Mouse (Mus musculus): ENCODE measurements around the gene Gm11549. TPM values are rescaled to one million over a fixed set of nuclear protein-coding genes. Genes with fewer than 3 reads are reported as not detected.

Gm11549 gene
- total RNA-seq (2021): under 1 TPM in 1 of 2 experiments, not detected in 1; 0.61 TPM
- long read RNA-seq, experiment 1: 0 reads
- long read RNA-seq, experiment 2, partial matches to known transcripts: 1 of 1 reads
- long read RNA-seq, experiment 2, other reads (novel, unspliced or antisense): 0 of 1 reads

GRCm38 (mm10) chr3:36521073-36522060 is at the start of gene Gm11549:
Gm11549 (minus strand) TSS chr3:36521813.
- DNase-seq (ENCODE audit: low spot score in 2 of 2): peak in 1 of 2 experiments; percentile 33

GRCm38 (mm10) chr3:36569836-36570235 is 48.2 kb upstream of the Gm11549 start:
- no peak for DNase-seq (ENCODE audit: low spot score in 2 of 2)

GRCm38 (mm10) chr3:36563666-36564065 is 42.1 kb upstream of the Gm11549 start:
- no peak for DNase-seq (ENCODE audit: low spot score in 2 of 2)

- no peak for DNase-seq (ENCODE audit: low spot score in 2 of 2)
Observed at GRCm38 (mm10) chr3:36559606-36560005, 38.0 kb upstream of the Gm11549 start.

DNA sequence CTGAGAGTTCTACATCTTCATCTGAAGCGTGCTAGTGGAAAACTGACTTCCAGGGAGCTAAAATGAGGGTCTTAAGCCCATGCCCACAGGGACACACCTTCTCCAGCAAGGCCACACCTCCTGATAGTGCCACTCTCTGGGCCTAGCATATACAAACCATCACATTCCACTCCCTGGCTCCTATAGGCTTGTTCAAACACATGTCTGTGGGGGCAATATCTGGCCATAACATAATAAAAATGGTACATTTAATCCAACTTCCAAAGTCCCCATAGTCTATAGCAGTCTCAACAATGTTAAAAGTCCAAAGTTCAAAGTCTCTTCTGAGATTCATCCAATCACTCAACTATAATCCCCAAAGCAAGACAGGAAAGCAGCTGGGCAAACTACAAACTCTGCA is 36.0 kb upstream of the Gm11549 start:
- no peak for DNase-seq (ENCODE audit: low spot score in 2 of 2)

DNA sequence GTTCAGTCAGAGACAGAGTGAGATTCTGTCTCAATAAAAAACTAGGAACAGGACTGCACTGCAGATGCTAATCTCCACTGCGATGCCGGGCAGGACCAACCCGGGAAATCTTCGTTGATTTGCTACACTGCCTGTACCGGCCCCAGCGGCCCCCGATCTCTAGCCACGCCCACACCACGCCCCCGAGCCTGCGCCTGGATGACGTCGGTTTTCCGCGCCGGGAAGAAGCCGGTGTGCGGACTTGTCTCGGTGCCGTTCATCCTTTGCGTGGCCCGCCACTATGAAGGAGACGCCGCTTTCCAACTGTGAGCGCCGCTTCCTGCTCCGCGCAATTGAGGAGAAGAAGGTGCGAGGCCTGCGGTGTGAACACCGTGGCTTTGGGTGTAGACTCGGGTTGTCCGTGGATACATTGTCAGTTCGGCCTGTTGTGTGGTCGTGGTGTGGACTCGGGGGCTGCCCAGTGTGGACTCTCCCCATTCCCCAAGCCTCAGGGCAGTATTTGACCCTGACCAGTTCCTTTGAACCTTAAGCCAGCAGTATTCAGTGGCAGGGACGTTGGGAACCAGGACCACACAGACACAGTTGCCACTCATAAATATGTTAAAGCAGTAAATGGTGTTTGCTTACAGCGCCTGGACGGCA is 30.9 kb upstream of the Gm11549 start, which contains the start of gene Exosc9:
Gene Exosc9, plus strand, starts transcription at position 201 of the 642 bp plus-strand sequence.
- DNase-seq (ENCODE audit: low spot score in 2 of 2): peak; percentile 93 to 94

DNA sequence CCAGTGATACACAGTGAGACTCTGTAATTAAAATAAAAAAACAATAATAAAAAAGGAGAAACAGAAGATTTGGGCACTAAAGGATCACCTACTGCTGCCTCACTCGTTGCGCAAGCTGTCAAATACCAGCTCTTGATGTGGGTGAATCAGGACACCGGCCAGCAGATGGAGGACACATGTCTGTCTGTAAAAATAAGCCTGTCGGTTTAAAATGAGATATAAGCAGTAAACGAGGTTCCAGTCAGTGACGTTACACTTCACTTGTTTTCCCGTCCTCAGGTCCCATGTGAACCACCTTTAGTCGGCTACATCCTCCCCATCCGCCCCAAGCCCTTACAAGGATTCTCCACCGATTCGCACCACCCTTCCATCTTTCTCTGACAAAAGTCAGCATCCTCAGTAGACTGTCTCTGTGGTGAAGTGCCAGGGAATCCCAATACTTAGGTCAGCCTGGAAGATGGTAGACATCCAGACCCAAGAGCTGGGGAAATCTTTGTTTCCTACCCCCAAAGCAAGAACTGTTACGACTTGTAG is 30.3 kb upstream of the Gm11549 start:
- DNase-seq (ENCODE audit: low spot score in 2 of 2): no peak

DNA sequence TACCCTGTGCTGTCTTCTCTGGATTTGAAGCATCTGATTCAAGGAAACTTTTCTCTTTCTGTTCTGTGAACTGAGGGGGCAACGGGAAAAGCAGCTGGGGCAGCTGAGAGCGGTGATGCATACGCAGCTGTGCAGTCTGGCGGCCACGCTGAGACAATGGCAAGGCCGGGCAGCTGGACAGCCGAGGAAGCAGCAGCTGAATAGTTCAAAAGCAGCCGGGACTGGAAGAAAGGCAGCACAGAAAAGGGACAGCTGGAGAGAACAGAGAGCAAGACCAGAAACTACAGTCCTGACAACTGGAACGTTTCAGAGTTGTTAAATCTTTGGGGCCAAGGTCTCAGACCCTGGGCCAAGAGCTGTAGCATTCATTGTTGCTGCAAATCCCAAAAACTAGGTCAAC is 29.7 kb upstream of the Gm11549 start:
- peak in 1 of 2 experiments; percentile 61 for DNase-seq (ENCODE audit: low spot score in 2 of 2)

DNA sequence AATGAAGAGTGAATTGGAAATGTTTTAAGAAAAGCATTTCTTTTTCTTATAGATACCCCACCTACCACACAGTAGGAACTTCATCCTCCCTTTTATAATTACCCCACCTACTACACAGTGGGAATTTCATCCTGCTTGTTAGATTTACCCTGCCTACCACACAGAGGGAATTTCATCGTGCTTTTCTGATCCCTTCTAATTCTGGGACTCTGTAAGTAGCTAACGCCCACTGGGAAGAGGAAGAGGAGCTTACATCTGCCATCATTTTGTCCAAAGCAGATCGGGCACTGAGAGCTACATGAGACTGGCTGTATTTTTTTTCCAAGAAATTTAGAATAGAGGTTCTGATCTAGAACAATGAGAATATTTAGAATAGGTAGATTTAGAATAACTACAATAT is 23.3 kb upstream of the Gm11549 start:
- DNase-seq (ENCODE audit: low spot score in 2 of 2): no peak

GRCm38 (mm10) chr3:36541399-36541798 is 19.8 kb upstream of the Gm11549 start:
- DNase-seq (ENCODE audit: low spot score in 2 of 2): no peak

- DNase-seq (ENCODE audit: low spot score in 2 of 2): no peak
Observed at GRCm38 (mm10) chr3:36540756-36541155, 19.1 kb upstream of the Gm11549 start.

- DNase-seq (ENCODE audit: low spot score in 2 of 2): no peak
Observed at GRCm38 (mm10) chr3:36537701-36538470, 16.3 kb upstream of the Gm11549 start.

DNA sequence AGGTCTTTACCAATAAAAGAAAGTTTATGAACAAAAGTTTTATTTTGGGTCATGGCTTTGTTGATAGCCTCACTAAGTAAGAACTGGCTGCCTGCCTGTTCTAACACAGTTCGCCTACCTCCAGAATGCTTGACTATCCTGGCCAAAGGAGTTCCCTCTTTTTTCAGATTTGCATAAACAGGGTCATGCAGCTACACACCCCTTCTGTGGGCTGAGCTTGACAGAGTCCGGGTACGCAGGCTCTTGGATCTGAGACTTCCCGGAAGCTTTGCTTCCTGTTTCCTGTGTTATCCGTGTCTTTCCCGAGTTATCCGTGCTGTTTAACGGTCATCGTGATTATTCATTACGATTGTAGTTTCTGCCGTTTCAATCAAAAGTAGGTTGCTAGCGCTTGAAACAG is 14.4 kb upstream of the Gm11549 start:
- DNase-seq (ENCODE audit: low spot score in 2 of 2): no peak

DNA sequence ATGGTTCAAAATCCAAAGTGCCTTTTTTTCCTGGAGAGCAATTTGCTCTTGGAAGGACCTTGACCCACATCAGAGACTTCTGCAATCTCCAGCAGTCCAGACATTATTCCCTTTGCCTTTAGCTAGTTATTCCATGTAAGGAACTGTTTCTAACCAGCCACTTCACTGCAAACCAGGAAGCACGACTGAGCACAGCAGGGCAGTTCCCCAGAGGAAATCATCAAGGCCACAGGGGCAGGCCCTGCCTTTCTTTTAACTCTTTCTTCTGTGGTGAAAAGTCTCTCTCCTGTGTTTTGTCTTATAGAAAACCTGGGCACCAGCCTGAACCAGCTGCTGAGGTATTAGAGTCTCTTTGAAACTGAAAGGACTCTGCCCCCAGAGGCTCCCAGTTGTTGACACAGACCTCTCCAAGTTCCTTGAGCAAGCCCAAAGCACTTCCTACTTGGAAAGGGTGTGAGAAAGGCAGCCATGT is 11.6 kb upstream of the Gm11549 start:
- DNase-seq (ENCODE audit: low spot score in 2 of 2): no peak

- no peak for DNase-seq (ENCODE audit: low spot score in 2 of 2)
Observed at GRCm38 (mm10) chr3:36532738-36533137, 11.1 kb upstream of the Gm11549 start.

DNA sequence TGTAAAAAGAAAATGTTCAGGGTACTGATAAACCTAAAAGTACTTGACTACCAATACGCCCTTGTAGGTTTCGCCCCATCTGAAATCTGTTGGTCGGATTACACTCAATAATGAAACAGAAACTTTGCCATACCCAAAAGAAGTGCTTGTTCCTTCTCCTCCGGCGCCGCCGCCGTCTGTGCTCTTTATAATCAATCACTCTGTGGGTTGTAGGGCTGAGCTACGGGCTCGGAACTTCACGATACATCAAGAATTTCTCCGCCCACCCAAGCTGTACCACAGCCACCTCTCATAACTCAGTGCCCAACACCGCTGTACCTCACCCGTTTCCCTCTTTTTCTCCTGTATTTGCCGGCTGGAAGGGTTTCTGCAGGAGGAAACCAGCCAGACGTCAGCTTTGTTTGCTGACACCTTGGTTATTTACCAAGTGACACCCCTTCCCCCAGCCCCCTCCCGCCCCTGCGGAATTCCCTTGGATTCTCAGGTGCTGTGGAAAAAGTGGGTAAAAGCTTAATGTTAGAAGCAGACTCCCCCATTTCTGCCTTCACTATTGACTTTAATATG is 10.4 kb upstream of the Gm11549 start:
- DNase-seq (ENCODE audit: low spot score in 2 of 2): no peak

DNA sequence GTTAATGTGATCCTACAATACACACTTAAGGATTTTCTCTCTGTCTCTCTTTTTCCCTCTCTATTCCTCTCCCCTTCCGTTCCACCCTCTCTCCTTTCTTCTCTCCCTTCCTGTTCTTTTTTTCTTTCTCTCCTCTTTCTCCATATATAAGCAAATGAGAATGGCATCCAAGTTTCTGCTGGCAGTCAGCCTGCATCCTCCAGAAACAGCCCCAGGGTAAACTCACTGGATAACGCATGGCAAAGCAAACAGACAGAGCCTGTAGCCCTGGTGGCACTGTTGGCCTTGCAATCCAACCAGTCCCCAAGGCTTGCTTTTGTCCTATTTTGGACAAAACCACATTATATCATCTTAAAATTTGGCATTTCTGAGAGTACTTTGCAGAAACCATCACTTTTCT is 9.6 kb upstream of the Gm11549 start:
- no peak for DNase-seq (ENCODE audit: low spot score in 2 of 2)

DNA sequence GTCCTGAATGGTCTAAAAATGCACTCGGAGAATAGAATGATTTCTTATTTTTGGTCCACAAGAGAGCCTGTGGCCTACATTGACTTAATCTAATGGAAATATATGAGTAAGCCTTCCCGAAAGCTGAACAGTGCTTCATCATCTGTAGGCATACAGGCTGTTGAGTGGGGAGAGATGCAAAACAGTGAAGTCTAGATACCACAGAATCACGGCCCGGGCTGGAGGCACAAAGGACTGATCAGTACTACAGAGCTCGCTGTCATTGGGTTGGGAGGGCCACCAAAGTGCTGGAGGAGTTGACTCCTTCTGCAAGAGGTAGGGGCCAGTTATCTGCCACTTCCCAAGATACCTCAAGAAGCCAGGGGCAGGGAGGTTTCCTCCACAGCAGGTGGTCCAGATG is 9.2 kb upstream of the Gm11549 start:
- no peak for DNase-seq (ENCODE audit: low spot score in 2 of 2)

DNA sequence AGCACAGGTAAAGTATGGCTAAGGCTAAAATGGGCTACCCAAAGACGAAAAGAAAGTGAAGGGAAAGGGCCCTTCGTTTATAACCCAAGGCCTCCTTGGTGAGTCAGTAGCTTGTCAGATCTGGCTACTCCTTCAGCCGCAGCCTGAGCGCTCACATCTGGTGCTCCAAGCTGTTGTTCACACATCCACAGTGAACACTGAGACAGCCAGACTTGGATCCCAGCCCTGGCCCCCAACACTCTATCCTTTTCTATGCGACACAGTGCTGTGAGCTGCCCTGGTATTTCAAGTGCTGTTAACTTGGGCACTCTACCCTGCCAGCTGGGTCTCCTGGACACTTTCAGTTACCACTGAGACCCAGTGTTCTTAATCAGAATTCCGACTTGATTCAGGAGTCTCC is 8.7 kb upstream of the Gm11549 start:
- no peak for DNase-seq (ENCODE audit: low spot score in 2 of 2)

DNA sequence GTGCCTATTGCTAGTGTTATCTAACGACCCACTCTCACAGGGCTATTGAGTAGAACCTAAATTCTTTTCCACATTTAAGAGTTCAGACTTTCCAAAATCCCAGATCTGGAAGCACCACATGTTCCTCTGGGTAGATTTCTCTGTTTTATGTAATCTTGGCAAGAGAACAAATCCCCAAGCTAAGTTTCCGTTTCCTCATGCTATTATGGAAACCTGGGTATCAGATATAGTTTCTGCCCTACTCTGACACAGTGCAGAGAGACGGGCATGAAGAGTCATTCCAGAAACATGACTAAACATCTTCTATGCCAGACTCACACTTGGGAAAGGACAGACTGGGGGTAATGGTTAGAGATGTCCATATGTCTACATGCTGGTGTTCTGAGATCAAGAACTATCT is 2.9 kb upstream of the Gm11549 start:
- DNase-seq (ENCODE audit: low spot score in 2 of 2): no peak

Measured in gastrocnemius, postnatal 4 days (tissue).